Mouse (Mus musculus) CD4-positive, CD25-positive, alpha-beta regulatory T cell, adult 9 weeks (primary cell): Measurements from ENCODE around the gene Ttc19. TPM values are rescaled to one million over a fixed set of nuclear protein-coding genes. Genes with fewer than 3 reads are reported as not detected.

Experiments
- polyA plus RNA-seq: library from polyadenylated mRNA; unstranded; fragments of 100-300 nt; shearing (Covaris generic); gene quantifications from one replicate; pipeline ENCODE4 v1.2.1, GENCODE M21; 2017

Gene Ttc19
- polyA plus RNA-seq = 8.3 TPM

GRCm38 (mm10) chr11:62280675-62281600 lies at the start of gene Ttc19, which contains the start of gene Zswim7:
Gene Ttc19 (plus strand): TSS chr11:62281473.
Gene Zswim7 (minus strand): TSS chr11:62281375.

DNA sequence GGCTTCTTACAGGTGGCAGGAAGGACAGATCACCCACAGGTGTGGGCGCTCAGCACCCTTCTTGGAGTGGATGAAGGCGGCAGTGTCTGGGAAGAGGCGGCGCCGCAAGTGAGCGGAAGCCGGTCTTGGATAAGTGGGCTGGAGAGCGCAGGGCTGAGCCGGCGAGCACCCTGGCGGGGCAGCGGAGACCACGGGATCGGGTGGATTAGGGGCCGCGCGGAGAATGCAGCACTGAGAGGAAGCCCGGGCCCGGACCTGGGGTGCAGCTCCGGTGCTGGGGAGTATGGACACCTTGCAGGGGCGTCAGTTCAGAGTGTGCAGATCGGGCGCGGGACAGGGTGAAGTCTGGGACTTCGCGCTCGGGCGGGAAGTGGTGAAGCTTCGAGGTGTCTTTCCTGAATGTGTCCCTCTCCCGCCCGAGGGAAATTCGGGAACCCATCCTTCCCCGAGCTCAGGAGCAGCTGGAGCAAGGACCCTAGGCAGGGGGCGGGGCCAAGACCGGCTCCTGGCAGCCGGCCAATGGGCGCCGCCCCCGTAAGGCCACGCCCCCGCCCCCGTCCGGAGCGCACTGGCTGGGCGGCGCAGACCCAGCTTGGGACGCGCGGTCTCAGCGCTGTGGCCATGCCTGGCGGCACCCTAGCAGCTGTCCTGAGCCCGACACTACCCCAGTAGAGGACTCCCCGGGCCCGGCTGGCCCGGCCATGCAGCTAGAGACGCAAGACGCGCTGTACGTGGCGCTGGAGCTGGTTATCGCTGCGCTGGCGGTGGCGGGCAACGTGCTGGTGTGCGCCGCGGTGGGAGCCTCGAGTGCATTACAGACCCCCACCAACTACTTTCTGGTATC lies 32.6 kb upstream of the Ttc19 start, which contains the start of gene Adora2b:
Gene Adora2b, plus strand, starts transcription at position 584 of the 844 bp plus-strand sequence.

Other genes with a start within 250 kb of the Ttc19 start
- gene Adora2b, start 32.5 kb upstream of the Ttc19 start, polyA plus RNA-seq = not detected
- 15.2 TPM for gene Zswim7, start 98 bp upstream of the Ttc19 start, polyA plus RNA-seq
- 9.9 TPM for gene Pigl, start 177.0 kb downstream of the Ttc19 start, polyA plus RNA-seq
- 98.1 TPM for gene Ncor1, start 177.1 kb downstream of the Ttc19 start, polyA plus RNA-seq